Mouse (Mus musculus) E14TG2a.4 (cell line): ENCODE measurements around the gene Hdac4.

Source experiments
- H3K27me3 ChIP-seq: 2 replicates; pipeline ENCODE4 v1.6.1; 2014; ENCODE audit warnings: low read length, control low read depth; ENCODE audit not compliant: insufficient read depth
- H3K36me3 ChIP-seq: 2 replicates; pipeline ENCODE4 v1.6.1; 2014; ENCODE audit warnings: low read length, control low read depth; ENCODE audit not compliant: insufficient read depth
- H3K4me1 ChIP-seq: replicated peaks from 2 replicates; pipeline ENCODE4 v1.6.1; 2014; ENCODE audit warnings: low read depth, low read length, control low read depth
- H3K4me3 ChIP-seq: replicated peaks from 2 replicates; pipeline ENCODE4 v1.5.1; 2014; ENCODE audit warnings: mild to moderate bottlenecking, low read length
- H3K9me3 ChIP-seq: 2 replicates; pipeline ENCODE4 v1.6.1; 2014; ENCODE audit warnings: low read length, control low read depth
- CTCF ChIP-seq: conservative IDR thresholded peaks from 2 replicates; pipeline ENCODE4 v1.5.1; 2014; ENCODE audit warnings: low read length
- NANOG ChIP-seq: IDR thresholded peaks from 2 replicates; pipeline ENCODE4 v1.6.1; 2014; ENCODE audit warnings: borderline replicate concordance, low read length, mixed read lengths
- POU5F1 ChIP-seq: IDR thresholded peaks from 2 replicates; pipeline ENCODE4 v1.6.1; 2014; ENCODE audit warnings: low read length, borderline replicate concordance

Gene Hdac4

DNA sequence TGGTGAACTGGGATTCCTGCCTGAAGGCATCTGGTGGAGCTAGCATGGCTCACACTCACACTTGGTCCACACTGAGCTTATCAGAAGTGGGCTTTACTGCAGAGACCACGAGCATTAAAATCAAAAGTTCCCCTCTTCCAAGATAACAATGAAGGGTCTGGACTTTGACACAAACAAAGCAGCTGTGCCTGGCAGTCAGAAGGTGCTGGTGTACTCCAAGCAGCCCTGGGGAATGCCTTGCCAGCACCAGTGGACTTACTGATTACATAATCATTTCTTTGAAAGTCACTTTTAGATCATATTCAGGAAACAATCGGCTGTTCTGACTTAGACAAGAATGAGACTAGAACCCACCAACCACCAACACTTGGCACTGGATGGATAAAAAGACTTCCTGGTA is 140.3 kb downstream of the Hdac4 start:
- peaks cover 41% of the 10 kb centered on the region for H3K4me1 ChIP-seq
- no peaks in the 10 kb centered on the region for H3K9me3 ChIP-seq

GRCm38 (mm10) chr1:92052190-92052589 is 143.3 kb downstream of the Hdac4 start:
- Histone ChIP-seq H3K4me1 (peaks cover 49% of the 10 kb centered on the region), H3K36me3 (peaks cover 43% of the 10 kb centered on the region), H3K27me3 (no peaks in the 10 kb centered on the region), H3K4me3 (no peak overlapping the region), H3K9me3 (no peaks in the 10 kb centered on the region)
- TF ChIP-seq NANOG (no peak), CTCF (no peak), POU5F1 (no peak)

More for the DNA sequence above, 140.3 kb downstream of the Hdac4 start:
- Histone ChIP-seq H3K4me3 (no peak overlapping the region), H3K27me3 (no peaks in the 10 kb centered on the region), H3K36me3 (peaks cover 48% of the 10 kb centered on the region)
- TF ChIP-seq NANOG: no peak
- TF ChIP-seq CTCF: no peak

- H3K4me1 ChIP-seq: peaks cover 54% of the 10 kb centered on the region
- H3K4me3 ChIP-seq: no peak overlapping the region
- H3K9me3 ChIP-seq: no peaks in the 10 kb centered on the region
- H3K36me3 ChIP-seq: peaks cover 41% of the 10 kb centered on the region
- TF ChIP-seq NANOG (no peak), CTCF (no peak), POU5F1 (no peak)
- H3K27me3 ChIP-seq: no peaks in the 10 kb centered on the region
Measured at GRCm38 (mm10) chr1:92051489-92052062, 143.9 kb downstream of the Hdac4 start.

DNA sequence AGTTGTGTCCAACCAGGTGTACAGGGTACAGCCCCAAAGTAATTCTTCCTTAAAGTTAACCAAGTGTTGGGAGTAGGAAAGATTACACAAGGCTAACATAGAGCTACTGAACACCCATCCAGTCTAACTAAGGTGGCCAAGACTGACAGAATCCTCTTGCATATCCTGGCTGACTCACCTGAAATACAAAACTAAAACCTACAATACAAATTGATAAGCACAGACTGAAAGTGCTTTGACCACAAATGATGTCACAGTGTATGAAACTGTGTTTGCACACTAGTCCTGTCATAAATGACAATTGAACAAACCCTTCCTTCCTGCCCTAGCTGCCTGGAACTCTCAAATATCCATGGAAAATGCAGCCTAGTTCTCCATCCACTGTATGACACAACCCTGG is 144.5 kb downstream of the Hdac4 start:
- Histone ChIP-seq H3K36me3 (peaks cover 41% of the 10 kb centered on the region), H3K4me1 (peaks cover 60% of the 10 kb centered on the region), H3K4me3 (no peak overlapping the region), H3K27me3 (no peaks in the 10 kb centered on the region), H3K9me3 (no peaks in the 10 kb centered on the region)
- TF ChIP-seq CTCF (no peak), POU5F1 (no peak), NANOG (no peak)

GRCm38 (mm10) chr1:92050566-92050965 is 144.9 kb downstream of the Hdac4 start:
- TF ChIP-seq CTCF: no peak
- no peak for TF ChIP-seq POU5F1
- TF ChIP-seq NANOG: no peak
- H3K9me3 ChIP-seq: no peaks in the 10 kb centered on the region
- no peak overlapping the region for H3K4me3 ChIP-seq

DNA sequence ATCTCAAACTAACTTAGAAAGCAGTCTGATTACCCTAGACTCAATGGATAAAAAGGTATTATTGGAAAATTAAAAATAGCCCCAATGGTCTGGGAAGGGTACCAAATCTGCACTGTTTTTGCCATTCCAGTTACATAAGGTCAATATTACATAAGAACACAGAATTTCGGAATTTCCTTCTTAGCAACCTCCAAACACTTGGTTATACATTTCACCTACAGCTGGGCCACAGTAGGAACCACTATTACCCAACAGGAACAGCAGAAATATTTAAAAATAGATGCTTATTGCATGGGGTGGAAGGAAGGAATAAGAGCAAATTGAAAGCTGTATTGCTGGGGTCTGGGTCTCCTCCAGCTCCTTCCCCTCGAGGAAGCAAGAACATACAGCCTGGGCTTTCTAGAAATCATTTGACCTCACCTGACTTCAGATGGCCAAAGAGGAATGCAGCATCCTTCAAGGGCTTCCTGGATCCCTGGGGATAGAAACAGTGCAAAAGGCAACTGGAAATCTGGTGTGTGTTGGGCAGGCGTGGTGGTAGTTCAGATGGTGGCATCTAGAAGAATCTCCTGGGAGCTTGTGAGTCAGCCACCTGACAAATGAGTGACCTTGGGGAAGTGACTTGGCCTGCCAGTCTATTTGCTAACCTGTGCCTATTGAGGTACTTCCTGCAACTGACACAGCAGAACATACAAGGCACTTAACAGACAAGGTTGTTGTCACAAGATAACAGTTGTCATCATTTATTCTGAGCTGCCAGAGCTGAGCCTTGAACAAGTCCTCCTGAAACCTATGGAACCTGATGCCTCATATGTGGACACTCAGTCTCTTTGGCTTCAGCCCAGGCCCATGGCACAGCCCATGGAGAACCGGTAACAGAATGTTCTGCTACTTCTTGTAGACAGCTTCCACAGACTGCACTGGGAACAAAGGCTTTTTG is 146.8 kb downstream of the Hdac4 start:
- no peak for TF ChIP-seq NANOG
- no peak for TF ChIP-seq POU5F1
- no peak for TF ChIP-seq CTCF
- Histone ChIP-seq H3K4me1 (peaks cover 60% of the 10 kb centered on the region), H3K9me3 (peaks cover 13% of the 10 kb centered on the region; the same call in 1 of the 2 replicates), H3K27me3 (no peaks in the 10 kb centered on the region), H3K4me3 (no peak overlapping the region), H3K36me3 (peaks cover 26% of the 10 kb centered on the region)

More at GRCm38 (mm10) chr1:92050566-92050965, 144.9 kb downstream of the Hdac4 start:
- Histone ChIP-seq H3K27me3 (no peaks in the 10 kb centered on the region), H3K36me3 (peaks cover 38% of the 10 kb centered on the region), H3K4me1 (peaks cover 60% of the 10 kb centered on the region)

GRCm38 (mm10) chr1:92045671-92046070 is 149.8 kb downstream of the Hdac4 start:
- peaks cover 13% of the 10 kb centered on the region; the same call in 1 of the 2 replicates for H3K9me3 ChIP-seq
- no peak for TF ChIP-seq POU5F1
- no peak for TF ChIP-seq NANOG
- no peak for TF ChIP-seq CTCF

DNA sequence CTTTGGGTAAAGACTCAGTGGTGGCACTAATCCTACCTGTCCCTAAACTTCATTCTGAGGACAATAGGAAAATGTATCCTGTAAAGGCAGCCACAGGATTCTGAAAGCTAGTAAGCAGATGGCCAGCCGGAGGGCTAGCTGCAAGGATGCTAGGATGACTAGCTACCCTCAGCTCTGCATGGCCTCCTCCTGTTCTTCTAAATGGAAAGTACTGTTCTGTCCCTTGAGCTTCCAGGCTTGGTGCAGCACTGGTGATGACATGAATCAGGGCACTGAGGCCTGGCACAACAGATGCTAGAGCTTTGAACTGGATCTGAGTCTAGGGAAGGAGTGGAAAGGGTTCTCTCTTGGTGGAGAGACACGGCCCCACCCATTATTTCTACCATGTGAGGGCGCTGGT is 150.6 kb downstream of the Hdac4 start:
- Histone ChIP-seq H3K4me3 (no peak overlapping the region), H3K36me3 (0 out of 2 replicates have a peak, but pooled peaks cover 8% of the 10 kb centered on the region), H3K9me3 (peaks cover 13% of the 10 kb centered on the region; the same call in 1 of the 2 replicates), H3K27me3 (no peaks in the 10 kb centered on the region), H3K4me1 (peaks cover 37% of the 10 kb centered on the region)
- TF ChIP-seq NANOG: no peak
- no peak for TF ChIP-seq CTCF
- TF ChIP-seq POU5F1: no peak

More at GRCm38 (mm10) chr1:92045671-92046070, 149.8 kb downstream of the Hdac4 start:
- Histone ChIP-seq H3K36me3 (0 out of 2 replicates have a peak, but pooled peaks cover 8% of the 10 kb centered on the region), H3K27me3 (no peaks in the 10 kb centered on the region), H3K4me1 (peaks cover 41% of the 10 kb centered on the region), H3K4me3 (no peak overlapping the region)
